Comparison of ENCODE assay signal across 15 mouse cellular contexts in genomic region chr5:74300140-74300539, GRCm38 (mm10).
A peak's percentile ranks its signal among the peaks of the same experiment; 100 is the strongest.
DNase-seq lines count a peak whose midpoint lies in the region; ATAC-seq and TF ChIP-seq lines count a peak whose summit lies in the region.
"Had no signal": no experiment of that assay in that cellular context is flagged by ENCODE, and none has a peak within 500 bp of the region (broad histone marks: within the 10 kb centered on the region; RNA-seq: fewer than 3 reads in every experiment).

No protein-coding gene starts in this region.

- DNase-seq in frontal cortex, postnatal 25 days (ENCODE audit: low spot score in 2 of 2) = no peak
- DNase-seq in midbrain, embryonic 14.5 days = no peak
- DNase-seq in lung, postnatal 0 days (ENCODE audit: low spot score) = peak; percentile 63
- DNase-seq in kidney, adult 8-10 months = no peak
- DNase-seq: adrenal gland, adult 8-10 months; B cell, adult 2 months; gastrocnemius, postnatal 10 days; kidney, adult 11 months; liver, postnatal 0 days; retina, postnatal 1 day had no signal

- 36% methylated on average over 4 of the region's 4 CpGs for WGBS in midbrain, embryonic 16.5 days
- WGBS in midbrain, embryonic 14.5 days = 42% methylated on average over 4 of the region's 4 CpGs
- WGBS in heart, embryonic 12.5 days = 10% methylated on average over 4 of the region's 4 CpGs
- WGBS in lung, postnatal 0 days = 42% methylated on average over 4 of the region's 4 CpGs
- 35% methylated on average over 4 of the region's 4 CpGs for WGBS in forebrain, embryonic 12.5 days

- H3K27me3 ChIP-seq in midbrain, embryonic 16.5 days (ENCODE audit: control insufficient read depth, insufficient read depth, low read depth, low read length) = no peaks in the 10 kb centered on the region
- no peaks in the 10 kb centered on the region for H3K27me3 ChIP-seq in midbrain, embryonic 14.5 days (ENCODE audit: control insufficient read depth, insufficient read depth, low read length)
- no peaks in the 10 kb centered on the region for H3K27me3 ChIP-seq in heart, embryonic 12.5 days (replicated peaks)
- H3K27me3 ChIP-seq in lung, postnatal 0 days (replicated peaks; ENCODE audit: insufficient read depth, low read length) = no peaks in the 10 kb centered on the region
- H3K27me3 ChIP-seq in forebrain, embryonic 12.5 days = peaks cover 3% of the 10 kb centered on the region; the same call in 1 of the 2 replicates

- H3K4me2 ChIP-seq in midbrain, embryonic 16.5 days (ENCODE audit: low read length) = no peak overlapping the region
- no peak overlapping the region for H3K4me2 ChIP-seq in midbrain, embryonic 14.5 days (ENCODE audit: low read length)
- peak overlapping the region; percentile 2; the same call in 1 of the 2 replicates for H3K4me2 ChIP-seq in heart, embryonic 12.5 days
- H3K4me2 ChIP-seq in lung, postnatal 0 days (replicated peaks; ENCODE audit: low read depth, low read length) = no peak overlapping the region
- no peak overlapping the region for H3K4me2 ChIP-seq in forebrain, embryonic 12.5 days

- no peak overlapping the region for H3K4me3 ChIP-seq in midbrain, embryonic 16.5 days (ENCODE audit: low read depth, low read length)
- H3K4me3 ChIP-seq in midbrain, embryonic 14.5 days (replicated peaks; ENCODE audit: low read depth, low read length) = no peak overlapping the region
- H3K4me3 ChIP-seq in heart, embryonic 12.5 days = no peak overlapping the region
- no peak overlapping the region for H3K4me3 ChIP-seq in lung, postnatal 0 days (ENCODE audit: low read depth, low read length)
- H3K4me3 ChIP-seq in forebrain, embryonic 12.5 days (replicated peaks) = no peak overlapping the region
- H3K4me3 ChIP-seq: left cerebral cortex, adult 2 months had no signal

- no peak for TF ChIP-seq CTCF in lung, postnatal 0 days (IDR thresholded peaks at IDR 0.05)

- H3K9ac ChIP-seq in midbrain, embryonic 16.5 days (ENCODE audit: low read depth, low read length) = no peak overlapping the region
- no peak overlapping the region for H3K9ac ChIP-seq in midbrain, embryonic 14.5 days (replicated peaks; ENCODE audit: low read length)
- H3K9ac ChIP-seq in heart, embryonic 12.5 days = peak overlapping the region; percentile 22; the same call in 1 of the 2 replicates
- no peak overlapping the region for H3K9ac ChIP-seq in lung, postnatal 0 days (replicated peaks; ENCODE audit: low read depth)
- H3K9ac ChIP-seq in forebrain, embryonic 12.5 days = no peak overlapping the region
- H3K9ac ChIP-seq: liver, postnatal 0 days had no signal

- ATAC-seq in frontal cortex, adult (ENCODE audit: low TSS enrichment) = peak; percentile 80
- peak; percentile 25; the same call in 1 of the 2 replicates for ATAC-seq in midbrain, embryonic 16.5 days
- no peak for ATAC-seq in midbrain, embryonic 14.5 days (ENCODE audit: low FRiP score, low TSS enrichment)
- ATAC-seq in heart, embryonic 12.5 days (ENCODE audit: insufficient number of reproducible peaks, low FRiP score) = peak; percentile 83
- ATAC-seq in lung, postnatal 0 days = peak; percentile 64
- no peak for ATAC-seq in forebrain, embryonic 12.5 days (ENCODE audit: low FRiP score)
- ATAC-seq: liver, postnatal 0 days had no signal

- TF ChIP-seq EP300 in lung, postnatal 0 days (IDR thresholded peaks at IDR 0.05) = no peak

- H3K36me3 ChIP-seq in midbrain, embryonic 16.5 days (ENCODE audit: control insufficient read depth, insufficient read depth, low read length) = no peaks in the 10 kb centered on the region
- no peaks in the 10 kb centered on the region for H3K36me3 ChIP-seq in midbrain, embryonic 14.5 days (ENCODE audit: control insufficient read depth, insufficient read depth, low read length)
- H3K36me3 ChIP-seq in heart, embryonic 12.5 days = no peaks in the 10 kb centered on the region
- H3K36me3 ChIP-seq in lung, postnatal 0 days (ENCODE audit: insufficient read depth, low read length) = no peaks in the 10 kb centered on the region
- no peaks in the 10 kb centered on the region for H3K36me3 ChIP-seq in forebrain, embryonic 12.5 days (replicated peaks)

- no peaks in the 10 kb centered on the region for H3K4me1 ChIP-seq in midbrain, embryonic 16.5 days (ENCODE audit: control insufficient read depth, insufficient read depth, low read length)
- no peaks in the 10 kb centered on the region for H3K4me1 ChIP-seq in midbrain, embryonic 14.5 days (ENCODE audit: control insufficient read depth, insufficient read depth, low read length)
- H3K4me1 ChIP-seq in heart, embryonic 12.5 days (replicated peaks) = peaks cover 49% of the 10 kb centered on the region
- peaks cover 19% of the 10 kb centered on the region for H3K4me1 ChIP-seq in lung, postnatal 0 days (ENCODE audit: insufficient read depth, low read depth, low read length)
- peaks cover 13% of the 10 kb centered on the region; the same call in 1 of the 2 replicates for H3K4me1 ChIP-seq in forebrain, embryonic 12.5 days

- no peaks in the 10 kb centered on the region for H3K9me3 ChIP-seq in midbrain, embryonic 16.5 days (replicated peaks; ENCODE audit: control insufficient read depth, low read length, poor library complexity, severe bottlenecking)
- no peaks in the 10 kb centered on the region for H3K9me3 ChIP-seq in midbrain, embryonic 14.5 days (ENCODE audit: control insufficient read depth, low read length)
- no peaks in the 10 kb centered on the region for H3K9me3 ChIP-seq in heart, embryonic 12.5 days (replicated peaks)
- H3K9me3 ChIP-seq in lung, postnatal 0 days (ENCODE audit: low read length) = no peaks in the 10 kb centered on the region
- no peaks in the 10 kb centered on the region for H3K9me3 ChIP-seq in forebrain, embryonic 12.5 days

- H3K27ac ChIP-seq in midbrain, embryonic 16.5 days (ENCODE audit: low read length) = no peak overlapping the region
- no peak overlapping the region for H3K27ac ChIP-seq in midbrain, embryonic 14.5 days (replicated peaks; ENCODE audit: low read depth, low read length)
- peak overlapping the region; percentile 90 for H3K27ac ChIP-seq in heart, embryonic 12.5 days (ENCODE audit: poor library complexity, severe bottlenecking)
- no peak overlapping the region for H3K27ac ChIP-seq in lung, postnatal 0 days (ENCODE audit: low read length)
- H3K27ac ChIP-seq in forebrain, embryonic 12.5 days = no peak overlapping the region
- H3K27ac ChIP-seq: left cerebral cortex, adult 2 months had no signal

Comparison
In these comparisons a context has a peak if more than half of its experiments do, and no peak if none do; other contexts are left out.
1. ATAC-seq: peak in frontal cortex, adult (single experiment), midbrain, embryonic 16.5 days (single experiment), heart, embryonic 12.5 days (single experiment) and lung, postnatal 0 days (single experiment); none in midbrain, embryonic 14.5 days (single experiment) and forebrain, embryonic 12.5 days (single experiment).